Mouse (Mus musculus) liver, adult (tissue): ENCODE results near the gene Cers5.

Experiments used
- GATA4 ChIP-seq: IDR thresholded peaks from 2 replicates; pipeline ENCODE4 v1.6.1; 2014; ENCODE audit warnings: mild to moderate bottlenecking, low read length; ENCODE audit not compliant: insufficient replicate concordance

Gene Cers5

GRCm38 (mm10) chr15:99721921-99722743 is 50.6 kb downstream of the Cers5 start:
- TF ChIP-seq GATA4 = no peak

- TF ChIP-seq GATA4 = no peak
These were observed 52.8 kb downstream of the Cers5 start for GRCm38 (mm10) chr15:99719865-99720264.

- TF ChIP-seq GATA4 = no peak
These were observed 54.1 kb downstream of the Cers5 start for GRCm38 (mm10) chr15:99718461-99719021.

- no peak for TF ChIP-seq GATA4
These were observed 55.0 kb downstream of the Cers5 start, which contains the start of gene Gpd1 for GRCm38 (mm10) chr15:99717386-99718334. Gene Gpd1 (plus strand): TSS chr15:99717515.

GRCm38 (mm10) chr15:99716814-99717213 is 55.9 kb downstream of the Cers5 start:
- no peak for TF ChIP-seq GATA4

GRCm38 (mm10) chr15:99715982-99716746 is 56.5 kb downstream of the Cers5 start:
- no peak; the same call in 1 of the 2 replicates for TF ChIP-seq GATA4

GRCm38 (mm10) chr15:99715361-99715865 is 57.3 kb downstream of the Cers5 start:
- TF ChIP-seq GATA4 = no peak; the same call in 1 of the 2 replicates

- TF ChIP-seq GATA4 = no peak
These were observed 57.8 kb downstream of the Cers5 start for GRCm38 (mm10) chr15:99714858-99715257.

GRCm38 (mm10) chr15:99714206-99714605 is 58.5 kb downstream of the Cers5 start:
- TF ChIP-seq GATA4 = no peak

GRCm38 (mm10) chr15:99713569-99713968 is 59.1 kb downstream of the Cers5 start:
- no peak for TF ChIP-seq GATA4

GRCm38 (mm10) chr15:99712666-99713559 is 59.8 kb downstream of the Cers5 start:
- no peak for TF ChIP-seq GATA4

GRCm38 (mm10) chr15:99711491-99711890 is 61.2 kb downstream of the Cers5 start:
- no peak for TF ChIP-seq GATA4
